ENCODE assay signal across 7 mouse cellular contexts in the genomic region with DNA sequence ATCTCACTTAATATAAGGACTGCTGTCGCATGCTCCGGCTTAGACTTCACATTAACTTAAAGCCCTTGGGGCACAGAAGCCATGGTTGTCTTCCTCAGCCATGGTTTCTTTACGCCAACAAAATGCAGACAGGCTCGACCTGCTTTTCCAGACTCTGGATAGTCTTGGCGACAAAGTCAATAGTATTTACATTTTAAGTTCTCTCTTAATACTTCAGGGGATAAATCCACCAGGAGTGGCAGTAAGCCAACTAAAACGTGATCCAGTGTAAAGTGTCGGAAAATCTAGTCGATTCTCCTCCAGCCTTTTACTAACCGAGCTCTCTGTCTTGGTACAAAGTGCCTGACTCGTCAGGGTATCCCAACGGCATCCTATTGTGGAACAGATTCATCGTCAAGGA. TPM values are rescaled to one million over a fixed set of nuclear protein-coding genes. Genes with fewer than 3 reads are reported as not detected.
DNase-seq lines count a peak whose midpoint lies in the region; ATAC-seq and TF ChIP-seq lines count a peak whose summit lies in the region.

No protein-coding gene starts in this region.

- peak overlapping the region; percentile 45 for H3K4me3 ChIP-seq in testis, adult 2 months (ENCODE audit: control insufficient read depth, low read depth, low read length)
- peak overlapping the region; percentile 74 for H3K4me3 ChIP-seq in forebrain, postnatal 0 days (ENCODE audit: low read depth, low read length)
- peak overlapping the region; percentile 94 for H3K4me3 ChIP-seq in lung, embryonic 15.5 days

- no peak for DNase-seq in testis, postnatal 10 days (ENCODE audit: low spot score)
- DNase-seq in forebrain, postnatal 0 days = no peak
- DNase-seq in adrenal gland, postnatal 36 days = no peak
- DNase-seq in thymus, postnatal 36 days = no peak
- DNase-seq in layer of hippocampus, postnatal 36 days = no peak

- no peak for TF ChIP-seq POLR2A in testis, adult 2 months (IDR thresholded peaks at IDR 0.05; ENCODE audit: control insufficient read depth, low read depth, low read length)

- H3K27me3 ChIP-seq in testis, adult 2 months (ENCODE audit: control insufficient read depth, insufficient read depth, low read length) = no peaks in the 10 kb centered on the region
- H3K27me3 ChIP-seq in forebrain, postnatal 0 days (ENCODE audit: insufficient read depth, low read length) = no peaks in the 10 kb centered on the region
- no peaks in the 10 kb centered on the region; the same call in 1 of the 2 replicates for H3K27me3 ChIP-seq in lung, embryonic 15.5 days

- H3K36me3 ChIP-seq in testis, adult 2 months (ENCODE audit: control insufficient read depth, insufficient read depth, low read length) = no peaks in the 10 kb centered on the region
- H3K36me3 ChIP-seq in forebrain, postnatal 0 days (ENCODE audit: insufficient read depth) = peaks cover 6% of the 10 kb centered on the region; the same call in 1 of the 2 replicates
- peaks cover 10% of the 10 kb centered on the region for H3K36me3 ChIP-seq in lung, embryonic 15.5 days

- no peak overlapping the region for H3K27ac ChIP-seq in testis, adult 2 months (ENCODE audit: control insufficient read depth, insufficient read depth, low read depth, low read length)
- no peak overlapping the region for H3K27ac ChIP-seq in forebrain, postnatal 0 days (ENCODE audit: low read depth, low read length)
- peak overlapping the region; percentile 73; the same call in 1 of the 2 replicates for H3K27ac ChIP-seq in lung, embryonic 15.5 days

- H3K9me3 ChIP-seq in forebrain, postnatal 0 days (ENCODE audit: low read length) = no peaks in the 10 kb centered on the region
- no peaks in the 10 kb centered on the region for H3K9me3 ChIP-seq in lung, embryonic 15.5 days

- H3K9ac ChIP-seq in forebrain, postnatal 0 days = no peak overlapping the region
- peak overlapping the region; percentile 90 for H3K9ac ChIP-seq in lung, embryonic 15.5 days

- no peak for TF ChIP-seq CTCF in testis, adult 2 months (IDR thresholded peaks at IDR 0.05; ENCODE audit: control insufficient read depth, insufficient read depth, insufficient replicate concordance, low read depth, low read length)
- no peak for TF ChIP-seq CTCF in forebrain, postnatal 0 days (IDR thresholded peaks at IDR 0.05; ENCODE audit: low read depth)

- peak overlapping the region; percentile 86 for H3K4me2 ChIP-seq in forebrain, postnatal 0 days (ENCODE audit: low read depth)
- peak overlapping the region; percentile 77 for H3K4me2 ChIP-seq in lung, embryonic 15.5 days

- 80% methylated on average over 12 of the region's 12 CpGs for WGBS in forebrain, postnatal 0 days
- 54% methylated on average over 12 of the region's 12 CpGs for WGBS in lung, embryonic 15.5 days

- no peak for ATAC-seq in forebrain, postnatal 0 days
- ATAC-seq in lung, embryonic 15.5 days (ENCODE audit: borderline replicate concordance, extremely low read depth, low FRiP score, low TSS enrichment) = no peak

- peaks cover 4% of the 10 kb centered on the region for H3K4me1 ChIP-seq in testis, adult 2 months (ENCODE audit: control insufficient read depth, insufficient read depth, low read length)
- H3K4me1 ChIP-seq in forebrain, postnatal 0 days (ENCODE audit: insufficient read depth) = peaks cover 6% of the 10 kb centered on the region; the same call in 1 of the 2 replicates
- peaks cover 24% of the 10 kb centered on the region; the same call in 1 of the 2 replicates for H3K4me1 ChIP-seq in lung, embryonic 15.5 days

RNA-seq across cellular contexts. Expression of gene Naxd, which starts 1.0 kb away (rescaled TPM):
- 62.2 and 65.5 TPM in 2 replicates for polyA plus RNA-seq in testis, adult 2 months (2012; rRNA removed)
- total RNA-seq in forebrain, postnatal 0 days (2014; rRNA removed) = 89.1 and 111 TPM in 2 replicates
- 130 and 134 TPM in 2 replicates for polyA plus RNA-seq in forebrain, postnatal 0 days (2015; fragmentation: Nextera tagmentation; extraction: Ambion mirVana)
- polyA plus RNA-seq in lung, embryonic 15.5 days (2015; fragmentation: Nextera tagmentation; extraction: Ambion mirVana) = 141 and 157 TPM in 2 replicates
- 10 to 100 TPM; 71.0 to 74.4 TPM for total RNA-seq in adrenal gland, postnatal 36 days (2021)
- total RNA-seq in layer of hippocampus, postnatal 36 days (2021) = 10 to 100 TPM; 59.3 to 60.0 TPM

RNA-seq across cellular contexts. Expression of gene Rab20, which starts 19.8 kb away (rescaled TPM):
- 16.1 and 22.8 TPM in 2 replicates for polyA plus RNA-seq in testis, adult 2 months (2012; rRNA removed)
- total RNA-seq in forebrain, postnatal 0 days (2014; rRNA removed) = 0.95 and 1.2 TPM in 2 replicates
- polyA plus RNA-seq in forebrain, postnatal 0 days (2015; fragmentation: Nextera tagmentation; extraction: Ambion mirVana) = 1.6 and 2.7 TPM in 2 replicates
- polyA plus RNA-seq in lung, embryonic 15.5 days (2015; fragmentation: Nextera tagmentation; extraction: Ambion mirVana) = 13.2 and 14.7 TPM in 2 replicates
- 10 to 100 TPM in 1 of 2 experiments, 1 to 10 TPM in 1; 6.7 to 12.5 TPM for total RNA-seq in adrenal gland, postnatal 36 days (2021)
- under 1 TPM; 0.28 to 0.57 TPM for total RNA-seq in layer of hippocampus, postnatal 36 days (2021)

RNA-seq across cellular contexts. Expression of gene Cars2, which starts 52.3 kb away (rescaled TPM):
- 19.5 and 21.5 TPM in 2 replicates for polyA plus RNA-seq in testis, adult 2 months (2012; rRNA removed)
- total RNA-seq in forebrain, postnatal 0 days (2014; rRNA removed) = 39.3 and 49.9 TPM in 2 replicates
- polyA plus RNA-seq in forebrain, postnatal 0 days (2015; fragmentation: Nextera tagmentation; extraction: Ambion mirVana) = 23.3 and 25.9 TPM in 2 replicates
- polyA plus RNA-seq in lung, embryonic 15.5 days (2015; fragmentation: Nextera tagmentation; extraction: Ambion mirVana) = 23.5 and 24.3 TPM in 2 replicates
- total RNA-seq in adrenal gland, postnatal 36 days (2021) = 10 to 100 TPM; 34.6 to 39.8 TPM
- 10 to 100 TPM; 22.3 to 24.8 TPM for total RNA-seq in layer of hippocampus, postnatal 36 days (2021)

RNA-seq across cellular contexts. Expression of gene Ing1, which starts 57.1 kb away (rescaled TPM):
- 41.4 and 54.8 TPM in 2 replicates for polyA plus RNA-seq in testis, adult 2 months (2012; rRNA removed)
- 30.8 and 34.7 TPM in 2 replicates for total RNA-seq in forebrain, postnatal 0 days (2014; rRNA removed)
- polyA plus RNA-seq in forebrain, postnatal 0 days (2015; fragmentation: Nextera tagmentation; extraction: Ambion mirVana) = 43.5 and 49.9 TPM in 2 replicates
- 47.4 and 48.1 TPM in 2 replicates for polyA plus RNA-seq in lung, embryonic 15.5 days (2015; fragmentation: Nextera tagmentation; extraction: Ambion mirVana)
- 10 to 100 TPM; 36.1 to 43.7 TPM for total RNA-seq in adrenal gland, postnatal 36 days (2021)
- total RNA-seq in layer of hippocampus, postnatal 36 days (2021) = 10 to 100 TPM; 35.3 to 42.6 TPM
